Mouse (Mus musculus) lung, postnatal 0 days (tissue): Measurements from ENCODE around the gene Gna12.

Source experiments
- CTCF ChIP-seq: IDR thresholded peaks from 2 replicates; pipeline ENCODE4 v1.5.1; 2016; ENCODE audit warnings: antibody characterized with exemption, mild to moderate bottlenecking
- EP300 ChIP-seq: IDR thresholded peaks from 2 replicates; pipeline ENCODE4 v1.6.1; 2016; ENCODE audit warnings: antibody characterized with exemption, mild to moderate bottlenecking, control low read depth

GRCm38 (mm10) chr5:140829081-140829910 lies 935 bp downstream of the Gna12 start:
- TF ChIP-seq CTCF (peak; percentile 50), EP300 (0 out of 2 replicates have a peak, but pooled peaks have one; percentile 13)
